Mouse (Mus musculus) liver, embryonic 14.5 days (tissue): ENCODE measurements around the gene Ubash3b. TPM values are rescaled to one million over a fixed set of nuclear protein-coding genes. Genes with fewer than 3 reads are reported as not detected.

Source experiments
- ATAC-seq: fragments of 200-750 bp; cut with Nextera tagmentation; 2 replicates; pipeline ENCODE4 v1.8.0; 2017; ENCODE audit warnings: moderate number of reproducible peaks, mild to moderate bottlenecking, moderate library complexity; ENCODE audit not compliant: insufficient read depth
- DNase-seq, 3 experiments: peaks; one replicate each; pipeline ENCODE4 v3.0.0-alpha.2; 2012 to 2013; ENCODE audit warnings: low read depth in 3 of 3, low spot score in 3 of 3
- H3K27ac ChIP-seq: fragments of 300-500 bp; sonication (generic); 2 replicates; pipeline ENCODE4 v1.5.1; 2014; ENCODE audit warnings: moderate library complexity, mild to moderate bottlenecking, control low read depth, inconsistent platforms
- H3K27me3 ChIP-seq: fragments of 300-500 bp; sonication (generic); 2 replicates; pipeline ENCODE4 v1.6.1; 2014; ENCODE audit warnings: mild to moderate bottlenecking, low read length, moderate library complexity; ENCODE audit not compliant: control insufficient read depth, insufficient read depth
- H3K36me3 ChIP-seq: fragments of 300-500 bp; sonication (generic); replicated peaks from 2 replicates; pipeline ENCODE4 v1.6.1; 2014; ENCODE audit warnings: low read depth; ENCODE audit not compliant: control insufficient read depth, insufficient read depth
- H3K4me1 ChIP-seq, 2 experiments: fragments of 200-500 bp in 1 of 2; fragments of 300-500 bp in 1 of 2; sonication (generic) in 1 of 2; replicated peaks; 2 replicates each; pipeline ENCODE4 v1.6.1; 2012 to 2014; ENCODE audit warnings: antibody characterized with exemption in 1 of 2, inconsistent platforms in 1 of 2, low read length in 1 of 2; ENCODE audit not compliant: control insufficient read depth in 2 of 2, insufficient read depth in 2 of 2
- H3K4me2 ChIP-seq: fragments of 300-500 bp; sonication (generic); 2 replicates; pipeline ENCODE4 v1.6.1; 2014; ENCODE audit warnings: low read depth, mild to moderate bottlenecking, control low read depth, moderate library complexity
- H3K4me3 ChIP-seq, 2 experiments: fragments of 200-500 bp in 1 of 2; fragments of 300-500 bp in 1 of 2; sonication (generic) in 1 of 2; 2 replicates each; pipeline ENCODE4 v1.5.1; 2012 to 2014; ENCODE audit warnings: low read depth in 2 of 2, low read length in 2 of 2, mild to moderate bottlenecking in 2 of 2, control low read depth in 1 of 2, inconsistent platforms in 1 of 2, moderate library complexity in 1 of 2; ENCODE audit not compliant: insufficient read depth in 1 of 2
- H3K9ac ChIP-seq: fragments of 300-500 bp; sonication (generic); replicated peaks from 2 replicates; pipeline ENCODE4 v1.6.1; 2014; ENCODE audit warnings: mild to moderate bottlenecking, control low read depth, moderate library complexity
- H3K9me3 ChIP-seq: fragments of 300-500 bp; sonication (generic); 2 replicates; pipeline ENCODE4 v1.6.1; 2016; ENCODE audit warnings: low read length, mixed read lengths; ENCODE audit not compliant: control insufficient read depth
- CTCF ChIP-seq: IDR thresholded peaks from 2 replicates; pipeline ENCODE4 v1.5.1; 2016; ENCODE audit warnings: antibody characterized with exemption, low read depth, control low read depth
- EP300 ChIP-seq: IDR thresholded peaks from 2 replicates; pipeline ENCODE4 v1.6.1; 2016; ENCODE audit warnings: antibody characterized with exemption, low read depth
- WGBS: fragments of 180-500 bp; shearing (Covaris S2); extraction: QIAGEN DNeasy Blood & Tissue Kit; methylation state at CpG from one replicate; pipeline ENCODE4 v1.1.7; 2014; ENCODE audit not compliant: insufficient replicate concordance; 5-methylcytosine and 5-hydroxymethylcytosine counted together
- polyA plus RNA-seq, 2 experiments: library from polyadenylated mRNA; depleted of rRNA in 1 of 2; stranded (reverse) in 1 of 2; unstranded in 1 of 2; fragments of >200 nt; fragmentation: Nextera tagmentation in 1 of 2; extraction: Ambion mirVana in 1 of 2; gene quantifications; 2 replicates each; pipeline versions ENCODE4 v1.2.1 to v1.2.3; 2012 to 2014

Gene Ubash3b
- polyA plus RNA-seq, 2 experiments: 3.5 to 5.9 TPM

- WGBS: 24% methylated on average over 2 of the region's 2 CpGs
- no peak for DNase-seq
Observed at GRCm38 (mm10) chr9:41047654-41048053, 113.8 kb downstream of the Ubash3b start.

GRCm38 (mm10) chr9:41044626-41045025 is 116.9 kb downstream of the Ubash3b start:
- H3K4me2 ChIP-seq: no peak overlapping the region
- no peaks in the 10 kb centered on the region for H3K36me3 ChIP-seq
- ATAC-seq (no peak), DNase-seq (peak; percentile 50 to 62 (median 55))
- H3K4me1 ChIP-seq: peaks cover 13 to 25% of the 10 kb centered on the region in 2 experiments
- H3K27ac ChIP-seq: no peak overlapping the region
- H3K4me3 ChIP-seq: no peak overlapping the region
- H3K27me3 ChIP-seq: no peaks in the 10 kb centered on the region
- WGBS: 7% methylated on average over 3 of the region's 3 CpGs
- TF ChIP-seq CTCF (peak; percentile 92), EP300 (no peak)
- no peaks in the 10 kb centered on the region for H3K9me3 ChIP-seq
- no peak overlapping the region for H3K9ac ChIP-seq

More at GRCm38 (mm10) chr9:41047654-41048053, 113.8 kb downstream of the Ubash3b start:
- no peaks in the 10 kb centered on the region for H3K9me3 ChIP-seq
- TF ChIP-seq EP300: 0 out of 2 replicates have a peak, but pooled peaks have one; percentile 11
- no peak for TF ChIP-seq CTCF
- no peaks in the 10 kb centered on the region for H3K36me3 ChIP-seq
- no peak overlapping the region for H3K4me2 ChIP-seq
- no peaks in the 10 kb centered on the region for H3K27me3 ChIP-seq
- no peak overlapping the region for H3K4me3 ChIP-seq
- peaks cover 18 to 39% of the 10 kb centered on the region in 2 experiments for H3K4me1 ChIP-seq
- no peak overlapping the region for H3K9ac ChIP-seq
- peak; percentile 75; the same call in 1 of the 2 replicates for ATAC-seq
- H3K27ac ChIP-seq: no peak overlapping the region

GRCm38 (mm10) chr9:41043641-41044040 is 117.9 kb downstream of the Ubash3b start:
- no peak for DNase-seq
- Histone ChIP-seq H3K27me3 (no peaks in the 10 kb centered on the region), H3K9ac (no peak overlapping the region), H3K4me1 (peaks cover 3 to 15% of the 10 kb centered on the region in 2 experiments), H3K4me3 (no peak overlapping the region), H3K27ac (no peak overlapping the region), H3K4me2 (no peak overlapping the region), H3K36me3 (no peaks in the 10 kb centered on the region), H3K9me3 (no peaks in the 10 kb centered on the region)
- WGBS: 74% methylated on average over 5 of the region's 5 CpGs
- no peak for ATAC-seq
- TF ChIP-seq CTCF: no peak
- no peak for TF ChIP-seq EP300

- H3K27ac ChIP-seq: no peak overlapping the region
- no peaks in the 10 kb centered on the region for H3K4me1 ChIP-seq
- WGBS: 66% methylated on average over 3 of the region's 3 CpGs
- H3K4me3 ChIP-seq: no peak overlapping the region
- DNase-seq (no peak), ATAC-seq (no peak)
- H3K9me3 ChIP-seq: no peaks in the 10 kb centered on the region
- no peak overlapping the region for H3K9ac ChIP-seq
- TF ChIP-seq CTCF (no peak), EP300 (no peak)
- H3K36me3 ChIP-seq: no peaks in the 10 kb centered on the region
- H3K4me2 ChIP-seq: no peak overlapping the region
- no peaks in the 10 kb centered on the region for H3K27me3 ChIP-seq
Observed at GRCm38 (mm10) chr9:41041404-41041803, 120.1 kb downstream of the Ubash3b start.

GRCm38 (mm10) chr9:41038150-41038664 is 123.3 kb downstream of the Ubash3b start:
- 56% methylated on average over 9 of the region's 9 CpGs for WGBS
- Histone ChIP-seq H3K9me3 (no peaks in the 10 kb centered on the region), H3K27me3 (no peaks in the 10 kb centered on the region), H3K4me2 (no peak overlapping the region), H3K4me1 (no peaks in the 10 kb centered on the region), H3K4me3 (no peak overlapping the region), H3K36me3 (no peaks in the 10 kb centered on the region), H3K27ac (no peak overlapping the region), H3K9ac (no peak overlapping the region)
- TF ChIP-seq CTCF (no peak), EP300 (no peak)
- ATAC-seq: no peak
- no peak for DNase-seq
